In genomic region chr13:96653041-96653440, GRCm38 (mm10) we compare ENCODE assay signal across 19 mouse cellular contexts. TPM values are rescaled to one million over a fixed set of nuclear protein-coding genes. Genes with fewer than 3 reads are reported as not detected.
DNase-seq lines count a peak whose midpoint lies in the region.
"Had no signal": no experiment of that assay in that cellular context is flagged by ENCODE, and none has a peak within 500 bp of the region (broad histone marks: within the 10 kb centered on the region; RNA-seq: fewer than 3 reads in every experiment).

No protein-coding gene starts in this region.

- peak; percentile 40 to 60 for DNase-seq in frontal cortex, adult 2 months (ENCODE audit: extremely low spot score in 1 of 2, low spot score in 1 of 2)
- no peak for DNase-seq in frontal cortex, postnatal 25 days (ENCODE audit: low spot score in 2 of 2)
- peak; percentile 28 to 32 for DNase-seq in layer of hippocampus, adult 8-10 months (ENCODE audit: low spot score in 2 of 2)
- DNase-seq in layer of hippocampus, postnatal 36 days, result no peak
- DNase-seq in right cerebral cortex, postnatal 25 days, result peak; percentile 31
- DNase-seq in right cerebral cortex, postnatal 14 days, result no peak
- no peak for DNase-seq in urinary bladder, postnatal 10 days (ENCODE audit: low spot score)
- DNase-seq: adrenal gland, postnatal 10 days; cerebellum, adult 11 months; cerebellum, adult 9-10 months; cerebellum, postnatal 36 days; gastrocnemius, postnatal 25 days; heart, adult 11 months; kidney, adult 11 months; kidney, postnatal 14 days; liver, embryonic 13.5 days; lung, adult 18-20 months; lung, postnatal 10 days; thymus, postnatal 25 days had no signal

RNA-seq across cellular contexts. Expression of gene Hmgcr, which starts 17.7 kb away (rescaled TPM):
- polyA plus RNA-seq in frontal cortex, adult 2 months (2012; rRNA removed), result 50.1 and 63.5 TPM in 2 replicates
- 100 to 1,000 TPM; 120 to 159 (median 138) TPM for total RNA-seq in layer of hippocampus, adult 8-10 months (2022)
- total RNA-seq in layer of hippocampus, postnatal 36 days (2021), result 100 to 1,000 TPM; 105 to 120 TPM

Comparison
In these comparisons a context has a peak if more than half of its experiments do, and no peak if none do; other contexts are left out.
1. DNase-seq: peak in frontal cortex, adult 2 months (2 of 2), layer of hippocampus, adult 8-10 months (2 of 2) and right cerebral cortex, postnatal 25 days (single experiment); none in frontal cortex, postnatal 25 days (0 of 2), layer of hippocampus, postnatal 36 days (0 of 2), right cerebral cortex, postnatal 14 days (single experiment) and urinary bladder, postnatal 10 days (single experiment).